Mouse (Mus musculus) embryonic facial prominence, embryonic 15.5 days (tissue): ENCODE data around the gene Foxk1. TPM values are rescaled to one million over a fixed set of nuclear protein-coding genes. Genes with fewer than 3 reads are reported as not detected.

Source experiments
- ATAC-seq: fragments of 200-750 bp; cut with Nextera tagmentation; 2 replicates; pipeline ENCODE4 v1.8.0; 2017; ENCODE audit warnings: low read depth, moderate TSS enrichment; ENCODE audit not compliant: insufficient number of reproducible peaks, low FRiP score, low TSS enrichment
- H3K27ac ChIP-seq: fragments of 300-500 bp; sonication (generic); replicated peaks from 2 replicates; pipeline ENCODE4 v1.5.1; 2015; ENCODE audit warnings: mild to moderate bottlenecking, inconsistent platforms
- H3K27me3 ChIP-seq: fragments of 300-500 bp; sonication (generic); 2 replicates; pipeline ENCODE4 v1.6.1; 2015; ENCODE audit warnings: inconsistent platforms
- H3K36me3 ChIP-seq: fragments of 300-500 bp; sonication (generic); 2 replicates; pipeline ENCODE4 v1.6.1; 2015; ENCODE audit warnings: mild to moderate bottlenecking, inconsistent platforms
- H3K4me1 ChIP-seq: fragments of 300-500 bp; sonication (generic); 2 replicates; pipeline ENCODE4 v1.6.1; 2015; ENCODE audit warnings: inconsistent platforms
- H3K4me2 ChIP-seq: fragments of 300-500 bp; sonication (generic); replicated peaks from 2 replicates; pipeline ENCODE4 v1.6.1; 2015; ENCODE audit warnings: mild to moderate bottlenecking, inconsistent platforms
- H3K4me3 ChIP-seq: fragments of 300-500 bp; sonication (generic); replicated peaks from 2 replicates; pipeline ENCODE4 v1.5.1; 2015; ENCODE audit warnings: mild to moderate bottlenecking, inconsistent platforms
- H3K9ac ChIP-seq: fragments of 300-500 bp; sonication (generic); 2 replicates; pipeline ENCODE4 v1.6.1; 2015; ENCODE audit warnings: inconsistent platforms
- H3K9me3 ChIP-seq: fragments of 300-500 bp; sonication (generic); replicated peaks from 2 replicates; pipeline ENCODE4 v1.6.1; 2016; ENCODE audit warnings: inconsistent platforms
- WGBS: fragments of 180-500 bp; shearing (Covaris S2); methylation state at CpG from one replicate; pipeline ENCODE4 v1.1.7; 2015; 5-methylcytosine and 5-hydroxymethylcytosine counted together
- polyA plus RNA-seq: library from polyadenylated mRNA; unstranded; fragments of >200 nt; fragmentation: Nextera tagmentation; extraction: Ambion mirVana; gene quantifications from 2 replicates; pipeline ENCODE4 v1.2.1, GENCODE M21; 2015

Foxk1 gene
- polyA plus RNA-seq, 1 experiment from 2014 or later, result 6.6 TPM

DNA sequence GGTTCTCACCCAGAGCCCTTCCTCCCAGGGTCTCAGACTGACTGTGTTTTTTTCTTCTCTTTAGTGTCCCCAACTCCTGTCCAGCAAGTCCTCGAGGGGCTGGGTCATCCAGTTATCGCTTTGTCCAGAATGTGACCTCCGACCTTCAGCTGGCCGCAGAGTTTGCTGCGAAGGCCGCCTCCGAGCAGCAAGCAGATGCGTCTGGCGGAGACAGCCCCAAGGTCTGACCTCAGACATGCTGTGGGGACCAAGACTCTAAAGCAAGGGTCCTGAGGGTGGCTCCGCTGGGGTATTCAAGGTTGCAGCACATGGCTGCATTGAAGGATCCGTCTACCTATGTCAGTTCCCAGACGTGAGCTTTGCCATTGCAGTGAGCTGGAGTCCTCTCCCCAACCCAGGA, 47.3 kb downstream of the Foxk1 start:
- ATAC-seq, result no peak
- no peaks in the 10 kb centered on the region for H3K27me3 ChIP-seq
- no peak overlapping the region for H3K27ac ChIP-seq
- H3K9ac ChIP-seq, result no peak overlapping the region
- H3K4me3 ChIP-seq, result no peak overlapping the region
- peaks cover 43% of the 10 kb centered on the region for H3K36me3 ChIP-seq
- no peak overlapping the region for H3K4me2 ChIP-seq
- peaks cover 33% of the 10 kb centered on the region for H3K4me1 ChIP-seq
- no peaks in the 10 kb centered on the region for H3K9me3 ChIP-seq
- WGBS, result 50% methylated on average over 12 of the region's 12 CpGs

DNA sequence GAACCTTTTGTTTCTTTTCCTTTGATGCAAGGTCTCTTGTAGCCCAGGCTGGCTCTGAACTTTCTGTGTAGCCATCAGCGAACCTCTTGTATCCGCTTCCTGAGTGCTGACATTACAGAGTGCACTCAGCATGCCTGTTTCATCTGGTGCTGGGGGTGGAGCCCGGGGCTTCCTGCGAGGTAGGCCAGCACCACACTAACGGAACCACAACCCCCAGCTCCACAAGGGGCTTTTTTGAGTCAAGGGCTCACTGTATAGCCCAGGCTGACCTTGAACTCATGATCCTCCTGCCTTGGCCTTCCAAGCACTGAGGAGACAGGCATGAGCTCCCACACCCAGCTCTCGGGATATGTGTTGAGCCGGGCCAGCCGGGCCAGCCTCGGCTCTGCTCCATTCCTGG, 49.5 kb downstream of the Foxk1 start:
- 91% methylated on average over 9 of the region's 9 CpGs for WGBS
- no peak overlapping the region for H3K4me2 ChIP-seq
- no peak overlapping the region for H3K9ac ChIP-seq
- H3K36me3 ChIP-seq, result peaks cover 63% of the 10 kb centered on the region
- H3K4me3 ChIP-seq, result no peak overlapping the region
- no peaks in the 10 kb centered on the region for H3K9me3 ChIP-seq
- no peaks in the 10 kb centered on the region for H3K27me3 ChIP-seq
- peaks cover 11% of the 10 kb centered on the region for H3K4me1 ChIP-seq
- no peak overlapping the region for H3K27ac ChIP-seq
- no peak for ATAC-seq

DNA sequence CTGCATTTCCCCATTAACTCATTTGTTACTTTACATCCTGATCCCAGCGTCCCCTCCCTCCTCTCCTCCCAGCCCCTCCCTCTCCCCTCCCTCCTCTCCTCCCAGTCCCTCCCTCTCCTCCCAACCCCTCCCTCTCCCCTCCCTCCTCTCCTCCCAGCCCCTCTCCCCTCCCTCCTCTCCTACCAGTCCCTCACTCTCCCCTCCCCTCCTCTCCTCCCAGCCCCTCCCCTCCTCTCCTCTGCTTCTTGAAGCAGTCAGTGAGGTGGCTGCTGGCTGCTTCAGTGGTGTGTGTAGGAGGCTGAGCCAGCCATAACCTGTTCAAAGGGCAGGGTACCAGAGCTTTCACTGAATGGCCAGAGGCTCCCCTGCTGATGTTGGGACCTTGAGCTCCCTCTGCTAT, 50.5 kb downstream of the Foxk1 start:
- Histone ChIP-seq H3K4me3 (no peak overlapping the region), H3K36me3 (peaks cover 72% of the 10 kb centered on the region), H3K27ac (no peak overlapping the region), H3K4me2 (no peak overlapping the region), H3K9ac (no peak overlapping the region), H3K9me3 (no peaks in the 10 kb centered on the region), H3K4me1 (peaks cover 11% of the 10 kb centered on the region), H3K27me3 (no peaks in the 10 kb centered on the region)
- ATAC-seq, result no peak
- WGBS, result 44% methylated on average over 1 of the region's 1 CpGs

DNA sequence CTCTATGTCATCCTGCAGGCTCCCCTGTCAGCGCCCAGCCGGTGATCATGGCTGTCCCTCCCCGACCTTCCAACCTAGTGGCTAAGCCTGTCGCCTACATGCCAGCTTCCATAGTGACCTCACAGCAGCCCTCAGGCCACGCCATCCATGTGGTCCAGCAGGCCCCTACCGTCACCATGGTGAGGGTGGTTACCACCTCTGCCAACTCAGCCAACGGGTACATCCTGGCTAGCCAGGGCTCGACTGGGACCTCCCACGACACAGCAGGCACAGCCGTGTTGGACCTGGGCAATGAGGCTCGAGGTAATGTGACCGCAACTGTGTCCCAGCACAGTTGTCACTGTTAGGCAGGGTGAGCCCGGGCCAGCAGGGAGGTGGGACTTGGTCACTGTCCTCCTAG, 52.4 kb downstream of the Foxk1 start:
- WGBS, result 94% methylated on average over 13 of the region's 13 CpGs
- no peak for ATAC-seq

DNA sequence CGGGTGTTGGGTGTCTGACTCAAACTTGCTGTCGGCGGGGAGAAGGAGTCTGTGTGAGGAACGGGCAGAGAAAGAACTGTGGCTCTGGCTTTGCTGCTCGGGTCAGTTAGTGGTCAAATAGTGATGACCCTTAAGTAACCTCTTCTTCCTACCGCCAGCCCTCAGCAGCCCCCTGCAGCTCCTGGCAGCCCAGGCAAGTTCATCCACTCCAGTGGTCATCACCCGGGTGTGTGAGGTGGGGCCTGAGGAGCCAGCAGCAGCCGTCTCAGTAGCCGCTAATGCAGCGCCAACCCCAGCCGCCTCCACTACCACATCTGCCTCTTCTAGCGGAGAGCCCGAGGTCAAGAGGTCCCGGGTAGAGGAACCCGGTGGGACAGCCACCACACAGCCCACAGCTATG, 55.0 kb downstream of the Foxk1 start:
- Histone ChIP-seq H3K36me3 (peaks cover 68% of the 10 kb centered on the region), H3K27me3 (no peaks in the 10 kb centered on the region), H3K9me3 (no peaks in the 10 kb centered on the region), H3K4me3 (no peak overlapping the region), H3K27ac (no peak overlapping the region), H3K4me2 (no peak overlapping the region), H3K4me1 (peaks cover 13% of the 10 kb centered on the region; the same call in 1 of the 2 replicates), H3K9ac (no peak overlapping the region)
- ATAC-seq, result no peak
- WGBS, result 77% methylated on average over 15 of the region's 15 CpGs

More for the DNA sequence above, 52.4 kb downstream of the Foxk1 start:
- H3K4me1 ChIP-seq, result no peaks in the 10 kb centered on the region
- H3K9me3 ChIP-seq, result no peaks in the 10 kb centered on the region
- H3K27me3 ChIP-seq, result no peaks in the 10 kb centered on the region
- H3K9ac ChIP-seq, result no peak overlapping the region
- peaks cover 90% of the 10 kb centered on the region for H3K36me3 ChIP-seq
- H3K27ac ChIP-seq, result no peak overlapping the region
- H3K4me3 ChIP-seq, result no peak overlapping the region
- H3K4me2 ChIP-seq, result no peak overlapping the region

DNA sequence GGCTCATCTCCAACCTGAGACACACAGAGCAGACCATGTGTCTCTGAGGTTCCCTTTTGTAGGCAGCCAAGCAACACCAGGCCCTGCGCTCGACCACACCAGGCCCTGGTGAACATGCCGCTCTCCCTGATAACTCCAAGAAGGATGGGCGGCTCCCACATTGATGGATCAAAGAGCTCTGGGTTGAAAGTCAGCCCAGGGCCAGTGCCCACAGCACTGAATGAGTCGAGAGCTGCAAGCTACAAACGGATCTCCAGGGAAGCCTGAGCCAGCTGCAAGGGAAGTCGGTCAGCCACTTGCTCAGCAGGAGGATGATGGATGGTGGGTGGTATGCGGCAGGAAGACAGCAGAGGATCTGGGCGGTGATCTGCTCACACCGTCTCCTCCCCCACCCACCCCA, 56.0 kb downstream of the Foxk1 start:
- Histone ChIP-seq H3K9me3 (no peaks in the 10 kb centered on the region), H3K4me3 (no peak overlapping the region), H3K9ac (no peak overlapping the region), H3K4me2 (no peak overlapping the region), H3K27me3 (no peaks in the 10 kb centered on the region), H3K36me3 (peaks cover 70% of the 10 kb centered on the region), H3K4me1 (peaks cover 13% of the 10 kb centered on the region; the same call in 1 of the 2 replicates), H3K27ac (peak overlapping the region; percentile 34; the same call in 1 of the 2 replicates)
- WGBS, result 75% methylated on average over 10 of the region's 10 CpGs
- no peak for ATAC-seq

DNA sequence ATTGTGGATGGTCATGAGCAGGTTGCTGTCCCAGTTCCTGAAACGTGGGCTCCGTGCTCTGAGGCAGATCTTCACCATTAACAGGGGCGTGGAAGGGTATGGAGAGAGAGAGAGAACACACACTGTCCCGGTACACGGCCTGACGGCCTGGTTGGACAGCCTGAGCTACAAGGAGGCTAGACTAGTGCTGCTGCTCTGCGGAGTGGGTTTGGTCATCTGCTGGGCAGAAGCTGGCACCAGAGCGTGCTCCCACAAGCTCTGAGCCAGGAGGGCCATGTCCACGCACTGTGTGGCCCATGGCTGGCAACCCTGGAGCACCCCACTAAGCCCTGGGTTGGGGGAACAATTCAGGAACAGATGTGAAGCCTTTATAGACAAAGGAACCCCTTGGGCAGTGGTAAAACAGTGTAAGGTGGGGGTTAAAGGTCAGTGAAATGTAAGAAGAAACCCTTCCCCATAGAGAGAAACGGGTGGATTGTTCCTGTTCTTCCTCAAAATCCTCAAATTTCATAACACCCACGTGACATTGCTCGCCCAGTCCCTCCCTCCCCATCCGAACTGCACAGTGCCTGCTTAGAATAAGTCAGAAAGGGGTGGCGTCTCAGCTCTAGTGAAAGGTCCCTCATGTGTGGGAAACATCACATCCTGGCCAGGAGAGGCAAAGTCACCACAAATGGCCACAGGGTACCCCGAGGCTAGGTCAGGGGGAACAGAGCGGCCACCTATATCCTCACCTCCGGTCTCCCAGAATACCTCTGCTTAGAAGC, 57.7 kb downstream of the Foxk1 start:
- H3K27me3 ChIP-seq, result no peaks in the 10 kb centered on the region
- H3K27ac ChIP-seq, result peak overlapping the region; percentile 78; the same call in 1 of the 2 replicates
- peaks cover 58% of the 10 kb centered on the region for H3K36me3 ChIP-seq
- H3K4me1 ChIP-seq, result peaks cover 20% of the 10 kb centered on the region
- no peak overlapping the region for H3K4me2 ChIP-seq
- no peak for ATAC-seq
- H3K9me3 ChIP-seq, result no peaks in the 10 kb centered on the region
- H3K9ac ChIP-seq, result no peak overlapping the region
- H3K4me3 ChIP-seq, result no peak overlapping the region
- 78% methylated on average over 17 of the region's 17 CpGs for WGBS

DNA sequence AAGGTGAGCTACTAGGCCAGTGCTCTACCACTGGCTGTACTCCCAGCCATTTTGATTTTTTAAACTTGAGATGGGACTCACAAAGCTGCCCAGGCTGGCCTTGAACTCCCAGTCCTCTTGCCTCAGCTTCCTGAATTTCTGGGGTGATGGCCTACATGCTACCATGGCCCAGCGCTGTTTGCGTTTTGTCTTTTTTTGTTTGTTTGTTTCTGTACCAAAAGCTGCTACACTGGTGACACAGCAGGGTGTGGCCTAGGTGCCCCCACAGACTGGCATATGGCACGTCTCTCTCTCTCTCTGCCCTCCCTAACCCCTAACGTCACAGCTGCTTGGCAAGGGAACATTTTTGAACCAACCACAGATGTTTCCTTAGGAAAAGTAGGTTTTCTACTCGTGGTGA, 58.5 kb downstream of the Foxk1 start:
- WGBS, result 57% methylated on average over 5 of the region's 5 CpGs
- Histone ChIP-seq H3K4me3 (no peak overlapping the region), H3K4me1 (peaks cover 27% of the 10 kb centered on the region), H3K27ac (peak overlapping the region; percentile 78), H3K9ac (no peak overlapping the region), H3K4me2 (no peak overlapping the region), H3K36me3 (peaks cover 50% of the 10 kb centered on the region), H3K9me3 (no peaks in the 10 kb centered on the region), H3K27me3 (no peaks in the 10 kb centered on the region)
- ATAC-seq, result no peak

DNA sequence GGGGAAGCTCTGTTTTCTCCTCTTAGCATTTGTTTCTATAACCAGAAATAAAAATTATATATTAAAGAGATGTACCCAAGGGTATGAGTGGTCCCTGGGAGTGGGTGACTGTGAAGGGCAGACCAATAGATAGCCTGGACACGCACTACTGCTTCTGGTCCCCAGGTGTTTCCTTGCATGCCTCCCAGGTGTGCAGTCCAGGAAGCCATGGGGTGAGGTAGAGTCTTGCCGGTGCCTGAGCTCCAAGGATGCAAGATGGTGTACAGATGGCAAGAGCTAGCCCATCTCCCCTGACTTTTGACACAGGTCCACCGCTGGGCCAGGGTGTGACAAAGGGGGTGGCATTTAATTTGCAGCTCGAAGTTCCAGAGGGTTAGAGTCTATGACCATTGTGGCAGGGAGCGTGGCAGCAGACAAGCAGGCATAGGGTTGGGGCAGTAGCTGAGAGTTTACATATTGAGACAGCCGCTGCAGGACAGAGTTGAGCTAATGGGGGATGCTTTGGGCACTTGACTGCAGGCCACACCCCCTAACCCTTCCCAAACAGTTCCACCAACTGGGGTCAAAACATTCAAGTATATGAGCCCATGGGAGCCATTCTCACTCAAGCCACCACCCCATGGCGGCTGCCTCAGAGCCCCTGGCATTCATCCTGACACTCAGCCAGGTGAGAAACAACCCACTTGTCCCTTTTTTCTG, 60.8 kb downstream of the Foxk1 start:
- no peak for ATAC-seq
- no peak overlapping the region for H3K4me2 ChIP-seq
- WGBS, result 96% methylated on average over 7 of the region's 7 CpGs

DNA sequence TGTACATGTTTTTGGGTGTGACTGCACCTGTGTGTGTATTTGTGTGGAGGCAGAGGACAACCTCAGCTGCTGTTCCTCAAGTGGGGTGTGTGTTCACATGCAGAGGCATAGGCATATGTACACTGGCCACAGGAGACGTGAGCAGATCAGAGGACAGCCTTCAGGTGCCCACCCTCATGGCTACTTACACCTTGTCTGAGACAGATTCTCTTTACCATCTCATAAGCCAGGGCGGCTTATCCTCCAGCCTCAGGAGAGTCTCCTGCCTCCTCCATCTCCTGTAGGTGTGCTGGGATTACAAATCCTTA, 61.3 kb downstream of the Foxk1 start:
- 91% methylated on average over 2 of the region's 2 CpGs for WGBS
- H3K4me1 ChIP-seq, result peaks cover 31% of the 10 kb centered on the region

More for the DNA sequence above, 60.8 kb downstream of the Foxk1 start:
- Histone ChIP-seq H3K4me1 (peaks cover 31% of the 10 kb centered on the region), H3K36me3 (peaks cover 29% of the 10 kb centered on the region), H3K27ac (no peak overlapping the region; the same call in 1 of the 2 replicates), H3K4me3 (no peak overlapping the region), H3K9ac (no peak overlapping the region), H3K9me3 (no peaks in the 10 kb centered on the region), H3K27me3 (no peaks in the 10 kb centered on the region)

DNA sequence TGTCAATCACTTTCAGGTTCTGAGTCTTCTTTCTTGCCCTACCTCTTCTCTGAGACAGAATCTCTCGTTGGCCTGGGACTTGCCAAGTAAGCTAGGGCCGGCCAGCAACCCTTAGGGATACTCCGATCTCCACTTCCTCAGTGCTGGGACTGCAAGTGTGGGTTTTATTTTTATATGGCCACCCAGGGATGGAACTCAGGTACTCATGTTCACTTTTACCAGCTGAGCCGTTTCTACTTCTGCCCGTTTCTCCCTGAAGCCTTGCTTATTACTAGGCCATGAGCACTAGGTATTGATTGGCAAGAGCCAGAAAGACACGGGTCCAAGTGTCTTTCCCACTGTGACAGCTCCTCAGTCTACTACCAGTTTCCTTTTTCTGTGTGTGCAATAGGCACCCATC, 61.7 kb downstream of the Foxk1 start:
- Histone ChIP-seq H3K27ac (peak overlapping the region; percentile 92), H3K9ac (no peak overlapping the region), H3K4me2 (peak overlapping the region; percentile 86), H3K9me3 (no peaks in the 10 kb centered on the region), H3K27me3 (no peaks in the 10 kb centered on the region), H3K4me3 (peak overlapping the region; percentile 71), H3K4me1 (peaks cover 31% of the 10 kb centered on the region), H3K36me3 (peaks cover 23% of the 10 kb centered on the region)
- 84% methylated on average over 6 of the region's 6 CpGs for WGBS
- ATAC-seq, result no peak

More for the DNA sequence above, 61.3 kb downstream of the Foxk1 start:
- no peak for ATAC-seq
- H3K27ac ChIP-seq, result no peak overlapping the region; the same call in 1 of the 2 replicates
- H3K27me3 ChIP-seq, result no peaks in the 10 kb centered on the region
- no peak overlapping the region for H3K4me3 ChIP-seq
- peaks cover 24% of the 10 kb centered on the region for H3K36me3 ChIP-seq
- no peak overlapping the region for H3K9ac ChIP-seq
- H3K9me3 ChIP-seq, result no peaks in the 10 kb centered on the region
- H3K4me2 ChIP-seq, result no peak overlapping the region
